Mouse (Mus musculus) kidney, embryonic 16.5 days (tissue): ENCODE data around the gene Cd83. TPM values are rescaled to one million over a fixed set of nuclear protein-coding genes. Genes with fewer than 3 reads are reported as not detected.

Source experiments
- ATAC-seq: fragments of 200-750 bp; cut with Nextera tagmentation; 2 replicates; pipeline ENCODE4 v1.8.0; 2017; ENCODE audit warnings: moderate TSS enrichment; ENCODE audit not compliant: low FRiP score, low TSS enrichment
- H3K27ac ChIP-seq: fragments of 300-500 bp; sonication (generic); 2 replicates; pipeline ENCODE4 v1.5.1; 2014; ENCODE audit warnings: low read length
- H3K27me3 ChIP-seq: fragments of 300-500 bp; sonication (generic); 2 replicates; pipeline ENCODE4 v1.6.1; 2014; ENCODE audit warnings: low read length, control low read depth, mixed read lengths; ENCODE audit not compliant: insufficient read depth
- H3K36me3 ChIP-seq: fragments of 300-500 bp; sonication (generic); 2 replicates; pipeline ENCODE4 v1.6.1; 2014; ENCODE audit warnings: low read length, control low read depth, mixed read lengths; ENCODE audit not compliant: insufficient read depth
- H3K4me1 ChIP-seq: fragments of 300-500 bp; sonication (generic); 2 replicates; pipeline ENCODE4 v1.6.1; 2014; ENCODE audit warnings: low read length, control low read depth, mixed read lengths; ENCODE audit not compliant: insufficient read depth
- H3K4me2 ChIP-seq: fragments of 300-500 bp; sonication (generic); replicated peaks from 2 replicates; pipeline ENCODE4 v1.6.1; 2014; ENCODE audit warnings: low read depth, low read length
- H3K4me3 ChIP-seq: fragments of 300-500 bp; sonication (generic); 2 replicates; pipeline ENCODE4 v1.5.1; 2014; ENCODE audit warnings: mild to moderate bottlenecking, low read length
- H3K9ac ChIP-seq: fragments of 300-500 bp; sonication (generic); replicated peaks from 2 replicates; pipeline ENCODE4 v1.6.1; 2014; ENCODE audit warnings: low read length
- H3K9me3 ChIP-seq: fragments of 300-500 bp; sonication (generic); 2 replicates; pipeline ENCODE4 v1.6.1; 2016; ENCODE audit warnings: low read length, control low read depth
- WGBS: fragments of 180-500 bp; shearing (Covaris S2); extraction: QIAGEN DNeasy Blood & Tissue Kit; methylation state at CpG from one replicate; pipeline ENCODE4 v1.1.7; 2014; 5-methylcytosine and 5-hydroxymethylcytosine counted together
- polyA plus RNA-seq: library from polyadenylated mRNA; unstranded; fragments of >200 nt; fragmentation: Nextera tagmentation; extraction: Ambion mirVana; gene quantifications from 2 replicates; pipeline ENCODE4 v1.2.1, GENCODE M21; 2015

Cd83 gene
- polyA plus RNA-seq, 1 experiment from 2014 or later: 35.2 TPM

DNA sequence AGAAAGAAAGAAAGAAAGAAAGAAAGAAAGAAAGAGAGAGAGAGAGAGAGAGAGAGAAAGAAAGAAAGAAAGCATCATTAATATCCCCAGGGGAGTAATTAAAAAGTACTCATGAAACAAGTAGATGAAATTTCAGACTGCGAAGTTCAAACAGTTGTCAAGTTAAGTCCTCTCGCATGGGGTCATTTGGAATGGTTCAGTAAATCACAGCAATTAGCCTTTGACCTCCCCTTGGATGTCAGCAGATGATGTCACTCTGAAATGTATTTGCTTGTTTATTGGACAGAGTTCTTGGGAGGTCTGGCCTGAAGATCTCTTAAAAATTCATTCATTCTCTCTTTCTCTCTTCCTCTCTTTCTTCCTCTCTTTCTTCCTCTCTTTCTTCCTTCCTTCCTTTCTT is 2.7 kb downstream of the Cd83 start:
- H3K9ac ChIP-seq: no peak overlapping the region
- 5% methylated on average over 2 of the region's 2 CpGs for WGBS
- no peak overlapping the region for H3K4me3 ChIP-seq
- H3K4me2 ChIP-seq: peak overlapping the region; percentile 95
- H3K4me1 ChIP-seq: peaks cover 45% of the 10 kb centered on the region
- ATAC-seq: no peak
- H3K36me3 ChIP-seq: no peaks in the 10 kb centered on the region
- H3K9me3 ChIP-seq: no peaks in the 10 kb centered on the region
- no peak overlapping the region for H3K27ac ChIP-seq
- no peaks in the 10 kb centered on the region for H3K27me3 ChIP-seq

DNA sequence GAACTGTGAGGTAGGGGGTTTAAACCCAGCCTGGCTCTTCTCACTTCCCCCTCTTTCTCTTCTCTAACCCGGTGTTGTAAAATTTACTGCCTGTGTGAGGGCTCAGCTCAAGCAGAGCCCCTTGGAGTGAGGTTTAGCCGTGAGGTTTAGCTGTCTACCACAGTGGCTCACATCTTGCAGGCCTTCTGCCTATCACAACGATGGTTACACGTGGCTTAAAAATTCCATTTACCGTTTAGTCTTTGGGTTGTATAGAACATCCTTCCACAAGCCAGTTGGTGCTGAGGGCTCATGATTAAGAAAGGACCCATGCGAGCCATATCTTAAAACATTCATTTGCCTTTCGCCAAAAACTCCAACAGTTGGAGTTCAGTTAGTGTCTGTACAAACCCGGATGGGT is 3.5 kb downstream of the Cd83 start:
- no peaks in the 10 kb centered on the region for H3K27me3 ChIP-seq
- no peaks in the 10 kb centered on the region for H3K36me3 ChIP-seq
- no peak overlapping the region for H3K4me2 ChIP-seq
- H3K27ac ChIP-seq: no peak overlapping the region
- no peak overlapping the region for H3K4me3 ChIP-seq
- H3K9ac ChIP-seq: no peak overlapping the region
- peaks cover 45% of the 10 kb centered on the region for H3K4me1 ChIP-seq
- no peak for ATAC-seq
- no peaks in the 10 kb centered on the region for H3K9me3 ChIP-seq
- 38% methylated on average over 8 of the region's 8 CpGs for WGBS

DNA sequence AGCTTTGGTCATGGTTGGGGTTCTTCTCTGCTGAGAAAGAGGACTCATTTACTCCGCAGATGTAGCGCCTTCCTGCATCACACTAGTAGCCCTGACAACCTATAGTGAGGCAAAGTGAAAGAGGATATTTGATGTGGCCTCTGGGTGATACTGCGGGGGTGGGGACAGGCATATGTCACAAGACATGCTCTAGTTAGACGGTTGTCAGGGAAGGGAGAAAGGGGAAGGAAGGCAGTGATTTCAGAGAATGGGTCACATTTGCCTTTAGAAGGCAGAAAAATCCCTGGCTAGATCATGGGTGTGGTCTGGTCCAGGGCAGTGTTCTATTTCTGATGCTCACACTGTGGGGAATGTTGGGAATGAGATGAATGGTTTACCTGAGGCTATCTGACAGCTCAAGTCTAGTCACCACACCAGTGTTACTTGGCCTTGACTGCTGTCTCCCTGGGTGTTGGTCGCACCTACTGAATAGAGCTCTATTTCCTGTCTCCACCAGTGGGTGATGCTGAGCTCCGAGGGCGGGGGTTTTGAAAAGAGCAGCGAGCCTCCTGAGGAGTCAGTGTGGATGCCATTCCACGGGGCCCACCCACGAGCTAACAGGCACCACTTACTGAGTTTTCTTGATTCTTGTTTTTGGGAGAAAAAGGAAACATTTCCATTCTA is 4.5 kb downstream of the Cd83 start:
- no peak overlapping the region for H3K4me3 ChIP-seq
- WGBS: 60% methylated on average over 10 of the region's 10 CpGs
- H3K27me3 ChIP-seq: no peaks in the 10 kb centered on the region
- no peaks in the 10 kb centered on the region for H3K36me3 ChIP-seq
- no peak overlapping the region for H3K27ac ChIP-seq
- H3K9ac ChIP-seq: no peak overlapping the region
- ATAC-seq: no peak
- H3K4me2 ChIP-seq: no peak overlapping the region
- H3K4me1 ChIP-seq: peaks cover 40% of the 10 kb centered on the region
- H3K9me3 ChIP-seq: no peaks in the 10 kb centered on the region

DNA sequence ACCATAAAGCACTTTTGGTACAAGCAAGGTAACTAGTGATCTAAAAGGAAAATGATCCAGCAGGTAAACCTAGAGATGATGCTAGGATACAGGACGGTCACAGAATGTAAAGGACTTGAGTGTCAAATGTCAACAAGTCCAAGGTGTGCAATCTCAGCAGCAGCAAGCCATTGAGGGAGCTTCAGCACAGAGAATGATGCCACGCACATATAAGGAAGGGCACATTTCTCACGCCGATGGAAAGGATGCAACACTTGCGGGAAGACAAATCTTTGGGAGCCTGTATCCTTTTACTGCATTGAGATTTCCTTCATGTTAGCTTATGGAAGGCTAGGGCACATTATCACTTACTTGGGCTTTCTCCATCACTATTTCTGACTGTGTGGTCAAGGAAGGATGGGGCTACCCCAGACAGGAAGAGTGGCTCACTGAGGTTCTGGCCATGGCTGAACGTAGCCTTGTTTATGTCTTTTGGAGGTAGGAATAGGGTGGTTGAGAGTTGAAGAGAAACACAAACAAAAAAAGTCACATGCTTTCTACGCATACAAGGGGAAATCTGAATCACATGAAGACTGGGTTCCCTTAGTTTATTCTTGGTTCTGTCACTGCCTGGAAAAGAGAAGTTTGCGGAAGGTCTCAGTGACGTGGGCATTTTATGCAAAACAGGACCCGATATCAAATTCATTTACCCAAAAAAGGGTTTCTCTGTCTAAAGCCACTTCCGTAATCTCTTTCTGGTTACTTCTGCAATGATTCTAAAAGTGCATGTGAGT is 5.8 kb downstream of the Cd83 start:
- WGBS: 92% methylated on average over 11 of the region's 11 CpGs
- no peak overlapping the region for H3K4me2 ChIP-seq
- no peak overlapping the region for H3K27ac ChIP-seq
- H3K9me3 ChIP-seq: no peaks in the 10 kb centered on the region
- H3K4me3 ChIP-seq: no peak overlapping the region
- no peaks in the 10 kb centered on the region for H3K36me3 ChIP-seq
- no peaks in the 10 kb centered on the region for H3K27me3 ChIP-seq
- no peak for ATAC-seq
- peaks cover 34% of the 10 kb centered on the region for H3K4me1 ChIP-seq
- H3K9ac ChIP-seq: no peak overlapping the region

DNA sequence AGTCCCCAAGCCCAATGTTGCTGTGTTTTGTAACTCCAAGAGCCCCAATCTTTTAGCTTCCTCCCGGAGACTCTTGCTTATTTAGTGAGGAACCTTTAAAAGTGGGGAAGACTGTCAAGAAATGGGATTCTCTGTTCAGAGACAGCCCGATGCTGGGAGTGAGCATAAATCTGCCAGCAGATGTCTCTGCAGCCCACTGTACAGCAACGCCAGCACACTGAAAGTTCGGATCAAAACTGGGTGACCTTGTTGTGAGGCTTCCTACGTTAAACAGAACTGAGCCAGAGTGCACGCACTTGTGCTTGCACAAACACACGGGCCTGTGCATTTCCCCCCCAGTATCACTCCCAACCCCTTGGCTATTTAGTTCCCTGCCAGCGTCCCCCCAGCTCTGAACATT is 10.8 kb downstream of the Cd83 start:
- H3K4me3 ChIP-seq: no peak overlapping the region
- H3K27ac ChIP-seq: no peak overlapping the region
- H3K4me1 ChIP-seq: 0 out of 2 replicates have a peak, but pooled peaks cover 3% of the 10 kb centered on the region
- no peak for ATAC-seq
- H3K36me3 ChIP-seq: peaks cover 4% of the 10 kb centered on the region
- no peaks in the 10 kb centered on the region for H3K9me3 ChIP-seq
- H3K4me2 ChIP-seq: no peak overlapping the region
- no peak overlapping the region for H3K9ac ChIP-seq
- WGBS: 29% methylated on average over 8 of the region's 8 CpGs
- no peaks in the 10 kb centered on the region for H3K27me3 ChIP-seq

DNA sequence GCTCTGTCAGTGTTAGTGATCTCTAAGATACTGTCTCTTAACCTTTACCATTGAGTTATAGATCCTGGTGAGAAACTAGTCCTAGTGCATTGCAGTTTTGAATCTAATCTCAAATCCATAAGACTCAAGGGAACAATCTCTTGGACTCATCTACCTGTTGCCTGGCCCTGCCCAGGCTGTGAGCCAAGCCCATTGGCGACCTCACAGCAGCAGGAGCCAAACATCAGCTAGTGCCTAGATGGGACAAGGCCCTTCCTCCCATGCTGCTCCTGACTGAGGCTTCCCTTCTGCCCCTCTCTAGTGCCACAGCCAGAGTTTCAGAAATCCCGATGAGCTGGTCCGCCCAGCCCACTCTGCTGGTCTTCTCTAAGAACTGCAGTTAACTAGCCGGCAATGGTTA is 14.1 kb downstream of the Cd83 start:
- 87% methylated on average over 4 of the region's 4 CpGs for WGBS
- no peak for ATAC-seq
- H3K4me1 ChIP-seq: 0 out of 2 replicates have a peak, but pooled peaks cover 3% of the 10 kb centered on the region

DNA sequence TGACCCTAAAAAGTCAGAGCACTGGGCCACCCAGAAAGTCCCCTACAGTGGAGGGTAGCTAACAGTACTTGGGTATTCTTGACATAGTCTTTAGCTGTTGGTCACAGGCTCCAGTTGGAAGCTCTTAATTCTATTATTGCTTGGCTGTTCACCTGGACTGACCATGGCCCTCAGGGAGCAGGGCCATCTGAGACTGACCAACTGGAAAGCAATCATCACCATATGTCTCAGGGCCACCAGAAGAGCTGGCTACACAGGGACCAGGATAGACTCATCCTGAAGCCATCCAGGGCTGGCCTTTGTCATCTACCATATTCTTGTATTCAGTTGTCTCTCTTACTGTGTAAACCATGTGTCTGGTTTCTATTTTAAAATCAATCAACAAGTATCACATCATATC is 15.6 kb downstream of the Cd83 start:
- H3K27ac ChIP-seq: no peak overlapping the region
- 0 out of 2 replicates have a peak, but pooled peaks cover 3% of the 10 kb centered on the region for H3K4me1 ChIP-seq
- H3K4me2 ChIP-seq: no peak overlapping the region
- H3K9me3 ChIP-seq: no peaks in the 10 kb centered on the region
- no peaks in the 10 kb centered on the region for H3K27me3 ChIP-seq
- no peak overlapping the region for H3K9ac ChIP-seq
- H3K36me3 ChIP-seq: peaks cover 13% of the 10 kb centered on the region
- ATAC-seq: no peak
- H3K4me3 ChIP-seq: no peak overlapping the region

More for the DNA sequence above, 14.1 kb downstream of the Cd83 start:
- Histone ChIP-seq H3K9ac (no peak overlapping the region), H3K36me3 (peaks cover 13% of the 10 kb centered on the region), H3K9me3 (no peaks in the 10 kb centered on the region), H3K4me3 (no peak overlapping the region), H3K4me2 (no peak overlapping the region), H3K27ac (no peak overlapping the region), H3K27me3 (no peaks in the 10 kb centered on the region)

DNA sequence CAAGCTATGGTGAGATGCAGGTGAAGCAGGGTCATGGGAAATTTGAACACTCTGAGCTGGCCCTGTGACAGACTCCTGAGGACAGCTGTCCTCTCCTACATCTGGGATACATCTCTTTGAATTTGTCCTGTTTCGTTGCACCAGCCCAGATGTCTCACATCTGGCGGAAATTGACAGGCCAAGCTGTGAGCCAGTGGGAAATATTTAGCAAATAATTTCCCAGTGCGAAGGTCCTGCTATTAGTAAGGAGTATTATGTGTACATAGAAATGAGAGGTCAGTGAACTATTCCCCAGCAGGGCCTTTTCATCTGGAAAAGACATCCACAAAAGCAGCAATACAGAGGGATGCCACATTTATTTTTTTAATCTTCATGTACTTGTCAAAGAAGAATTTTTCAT is 17.4 kb downstream of the Cd83 start:
- H3K4me3 ChIP-seq: no peak overlapping the region
- H3K9me3 ChIP-seq: no peaks in the 10 kb centered on the region
- H3K4me1 ChIP-seq: no peaks in the 10 kb centered on the region
- WGBS: 59% methylated on average over 3 of the region's 3 CpGs
- H3K27me3 ChIP-seq: no peaks in the 10 kb centered on the region
- ATAC-seq: no peak
- peaks cover 13% of the 10 kb centered on the region for H3K36me3 ChIP-seq
- H3K4me2 ChIP-seq: no peak overlapping the region
- no peak overlapping the region for H3K9ac ChIP-seq
- no peak overlapping the region for H3K27ac ChIP-seq

DNA sequence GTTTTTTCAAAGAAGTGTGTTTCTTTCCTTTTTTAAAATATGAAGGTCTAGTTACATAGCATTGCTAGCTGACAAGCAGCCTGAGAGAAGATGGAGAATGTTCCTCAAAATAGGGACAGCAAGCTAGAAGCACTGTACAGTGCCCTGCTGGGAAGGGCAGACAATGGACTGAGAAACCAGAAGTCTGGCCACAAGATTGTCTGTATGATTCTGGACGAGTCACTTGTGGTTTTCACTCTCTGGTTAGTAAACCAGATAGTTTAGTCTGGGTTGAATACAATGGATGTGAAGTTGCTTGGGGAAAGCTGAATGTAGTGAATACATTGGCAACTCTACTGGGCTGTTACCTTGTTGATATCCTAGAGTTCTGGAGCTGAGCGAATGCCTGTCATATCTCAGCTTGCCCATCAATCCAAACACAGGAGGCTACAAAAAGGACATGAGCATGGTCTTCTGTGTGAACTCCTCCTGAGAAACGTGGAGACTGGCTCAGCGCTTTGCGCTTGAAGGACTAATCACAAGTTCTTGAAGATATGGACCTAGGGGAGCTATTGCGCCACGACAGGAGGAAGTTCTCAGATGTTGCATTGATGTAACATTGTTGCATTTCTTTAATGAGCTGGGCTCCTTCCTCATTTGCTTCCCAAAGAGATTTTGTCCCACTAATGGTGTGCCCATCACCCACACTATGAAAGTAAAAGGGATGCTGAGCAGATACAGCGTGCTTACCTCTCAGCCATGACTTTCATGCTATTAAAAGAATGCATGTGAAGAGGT is 18.0 kb downstream of the Cd83 start:
- Histone ChIP-seq H3K27me3 (no peaks in the 10 kb centered on the region), H3K4me3 (no peak overlapping the region), H3K27ac (no peak overlapping the region), H3K4me1 (no peaks in the 10 kb centered on the region), H3K9ac (no peak overlapping the region), H3K9me3 (no peaks in the 10 kb centered on the region), H3K36me3 (peaks cover 13% of the 10 kb centered on the region), H3K4me2 (no peak overlapping the region)
- no peak for ATAC-seq
- WGBS: 88% methylated on average over 8 of the region's 8 CpGs
